Mouse (Mus musculus): ENCODE data around the gene Usf3. TPM values are rescaled to one million over a fixed set of nuclear protein-coding genes. Genes with fewer than 3 reads are reported as not detected.

Gene Usf3
- polyA plus RNA-seq (2014; fragmentation: Nextera tagmentation; extraction: Ambion mirVana) = 4.1 and 4.7 TPM in 2 replicates

DNA sequence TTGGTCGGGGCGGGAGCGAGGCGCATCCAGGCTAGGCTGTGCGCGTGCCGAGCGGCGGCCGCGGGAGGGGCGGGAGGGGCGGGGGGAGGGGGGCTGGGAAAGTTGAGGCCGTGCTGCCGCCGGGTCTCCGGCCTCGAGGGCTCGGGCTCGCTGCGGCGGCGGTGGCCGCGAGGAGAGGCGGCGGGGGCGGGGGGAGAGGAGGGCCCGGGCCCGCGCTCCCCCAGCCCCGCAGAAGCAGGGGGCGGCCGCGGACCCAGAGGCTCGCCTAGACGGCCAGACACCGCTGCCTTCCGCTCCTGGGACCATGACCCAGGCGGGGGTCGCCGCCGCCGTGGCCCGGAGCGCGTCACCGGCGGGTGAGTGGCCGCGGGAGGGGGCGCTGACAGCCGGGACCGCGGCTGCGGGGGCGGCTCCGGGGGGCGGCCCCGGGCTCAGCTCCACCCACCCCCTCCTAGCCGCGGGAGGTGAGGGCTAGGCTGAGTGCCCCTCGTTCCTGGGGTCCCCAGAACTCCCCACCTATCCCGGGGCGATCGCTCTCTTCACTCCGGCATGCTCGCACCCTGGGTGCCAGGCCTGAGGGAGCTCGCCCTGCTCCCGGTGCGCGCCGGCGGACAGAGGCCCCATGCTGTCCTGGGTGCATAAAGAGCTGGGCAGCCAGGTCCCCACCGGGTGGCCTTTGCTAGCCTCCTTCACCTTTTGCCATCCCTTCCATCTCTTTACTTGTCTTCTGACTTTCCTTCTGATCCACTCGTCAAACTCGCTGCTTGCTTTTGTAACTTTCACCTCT lies at the start of gene Usf3:
TSS of gene Usf3 (plus strand) at position 92 of the 787 bp plus-strand sequence.
- H3K9ac ChIP-seq (ENCODE audit: low read length) = peak within 1 kb of the TSS; percentile 97
- H3K4me2 ChIP-seq (ENCODE audit: low read length) = peak within 1 kb of the TSS; percentile 88
- H3K9me3 ChIP-seq (ENCODE audit: control insufficient read depth, low read length) = no peaks in the 10 kb centered on the region
- WGBS = 0% methylated on average over 24 of the region's 77 CpGs
- H3K27ac ChIP-seq (replicated peaks in 1 of 2; ENCODE audit: control insufficient read depth in 1 of 2, insufficient read depth in 1 of 2, low read depth in 2 of 2, low read length in 2 of 2) = peak within 1 kb of the TSS; percentile 96 to 98
- H3K4me1 ChIP-seq (ENCODE audit: control insufficient read depth in 2 of 2, insufficient read depth in 2 of 2, low read length in 2 of 2) = peaks cover 4 to 16% of the 10 kb centered on the region in 2 experiments
- no peaks in the 10 kb centered on the region for H3K27me3 ChIP-seq (ENCODE audit: control insufficient read depth, insufficient read depth, low read length)
- ATAC-seq (ENCODE audit: insufficient number of reproducible peaks, insufficient read depth, low FRiP score, low read depth) = peak; percentile 72
- H3K4me3 ChIP-seq (ENCODE audit: control insufficient read depth in 1 of 2, insufficient read depth in 1 of 2, low read depth in 1 of 2, low read length in 2 of 2) = peak within 1 kb of the TSS; percentile 79 to 80
- no peaks in the 10 kb centered on the region for H3K36me3 ChIP-seq (ENCODE audit: control insufficient read depth, insufficient read depth, low read length)

DNA sequence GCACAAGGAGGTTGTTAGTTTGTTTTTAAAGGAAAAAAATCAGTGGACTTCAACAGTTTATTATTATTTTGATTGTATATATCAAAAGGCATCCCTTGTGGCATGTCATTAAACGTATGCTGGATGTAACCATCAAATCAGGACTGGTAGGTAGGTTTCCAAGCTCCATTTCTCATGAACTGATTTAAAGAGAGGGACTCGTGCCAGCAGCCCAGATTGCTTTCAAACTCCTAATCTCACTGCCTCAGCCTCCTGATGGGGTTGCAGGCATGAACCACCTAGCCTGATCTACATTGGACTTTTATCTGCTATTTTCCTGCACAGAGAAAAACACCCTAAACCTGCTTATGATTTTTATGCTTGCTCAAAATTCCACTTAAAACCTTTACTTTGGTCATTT lies 49.3 kb upstream of the Usf3 start:
- H3K27ac ChIP-seq (replicated peaks in 1 of 2; ENCODE audit: control insufficient read depth in 1 of 2, insufficient read depth in 1 of 2, low read depth in 2 of 2, low read length in 2 of 2) = no peak overlapping the region
- no peaks in the 10 kb centered on the region for H3K36me3 ChIP-seq (ENCODE audit: control insufficient read depth, insufficient read depth, low read length)
- no peak for ATAC-seq (ENCODE audit: insufficient number of reproducible peaks, insufficient read depth, low FRiP score, low read depth)
- no peak overlapping the region for H3K4me3 ChIP-seq (ENCODE audit: control insufficient read depth in 1 of 2, insufficient read depth in 1 of 2, low read depth in 1 of 2, low read length in 2 of 2)
- no peaks in the 10 kb centered on the region for H3K27me3 ChIP-seq (ENCODE audit: control insufficient read depth, insufficient read depth, low read length)
- H3K4me2 ChIP-seq (ENCODE audit: low read length) = no peak overlapping the region
- H3K4me1 ChIP-seq (ENCODE audit: control insufficient read depth in 2 of 2, insufficient read depth in 2 of 2, low read length in 2 of 2) = peaks cover 3 to 13% of the 10 kb centered on the region in 2 experiments
- WGBS = 69% methylated on average over 2 of the region's 2 CpGs
- no peaks in the 10 kb centered on the region for H3K9me3 ChIP-seq (ENCODE audit: control insufficient read depth, low read length)
- no peak overlapping the region for H3K9ac ChIP-seq (ENCODE audit: low read length)

DNA sequence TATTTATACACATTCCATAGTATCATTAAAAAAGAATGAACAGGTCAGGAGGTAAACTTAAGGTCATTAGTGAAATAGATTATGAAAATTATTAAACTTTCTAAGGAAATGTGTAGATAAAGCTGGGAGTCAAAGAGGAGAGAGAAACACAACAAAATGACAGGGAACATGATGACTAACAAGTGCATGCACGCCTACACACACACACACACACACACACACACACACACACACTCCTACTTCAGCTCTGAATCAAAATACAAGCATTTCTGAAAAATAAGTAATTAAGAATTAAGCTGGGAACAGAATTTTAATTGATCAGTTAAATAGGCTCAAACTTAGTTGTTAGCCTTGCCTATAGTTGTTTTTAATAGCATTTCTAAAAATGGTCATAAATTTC lies 48.3 kb upstream of the Usf3 start:
- ATAC-seq (ENCODE audit: insufficient number of reproducible peaks, insufficient read depth, low FRiP score, low read depth) = no peak
- Histone ChIP-seq H3K4me2 (ENCODE audit: low read length) (no peak overlapping the region), H3K27me3 (ENCODE audit: control insufficient read depth, insufficient read depth, low read length) (no peaks in the 10 kb centered on the region), H3K9ac (ENCODE audit: low read length) (no peak overlapping the region), H3K4me1 (ENCODE audit: control insufficient read depth in 2 of 2, insufficient read depth in 2 of 2, low read length in 2 of 2) (peaks cover 3 to 13% of the 10 kb centered on the region in 2 experiments), H3K9me3 (ENCODE audit: control insufficient read depth, low read length) (no peaks in the 10 kb centered on the region), H3K27ac (replicated peaks in 1 of 2; ENCODE audit: control insufficient read depth in 1 of 2, insufficient read depth in 1 of 2, low read depth in 2 of 2, low read length in 2 of 2) (no peak overlapping the region), H3K36me3 (ENCODE audit: control insufficient read depth, insufficient read depth, low read length) (no peaks in the 10 kb centered on the region), H3K4me3 (ENCODE audit: control insufficient read depth in 1 of 2, insufficient read depth in 1 of 2, low read depth in 1 of 2, low read length in 2 of 2) (no peak overlapping the region)
- 71% methylated on average over 1 of the region's 1 CpGs for WGBS

DNA sequence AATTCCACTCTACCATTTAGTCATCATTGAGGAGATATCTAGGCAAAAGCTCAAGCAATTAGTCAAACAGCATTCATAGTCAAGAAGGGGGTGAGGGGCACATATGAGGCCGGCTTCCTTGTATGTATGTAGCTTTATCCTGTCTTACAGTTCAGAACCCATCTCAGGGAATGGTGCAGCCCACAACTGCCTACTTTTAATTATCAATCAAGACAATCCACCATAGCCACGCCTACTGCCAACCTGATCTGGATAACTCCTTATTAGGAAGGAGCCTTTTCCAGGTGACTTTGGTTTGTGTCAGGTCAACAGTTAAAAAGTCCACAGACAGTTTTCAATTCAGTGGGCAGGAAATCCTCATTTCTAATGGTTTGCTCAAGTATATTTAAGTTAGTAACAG lies 47.6 kb upstream of the Usf3 start:
- 86% methylated on average over 2 of the region's 2 CpGs for WGBS
- no peak for ATAC-seq (ENCODE audit: insufficient number of reproducible peaks, insufficient read depth, low FRiP score, low read depth)
- no peak overlapping the region for H3K4me2 ChIP-seq (ENCODE audit: low read length)
- H3K9me3 ChIP-seq (ENCODE audit: control insufficient read depth, low read length) = no peaks in the 10 kb centered on the region
- H3K4me1 ChIP-seq (ENCODE audit: control insufficient read depth in 2 of 2, insufficient read depth in 2 of 2, low read length in 2 of 2) = peaks cover 3 to 13% of the 10 kb centered on the region in 2 experiments
- no peaks in the 10 kb centered on the region for H3K36me3 ChIP-seq (ENCODE audit: control insufficient read depth, insufficient read depth, low read length)
- H3K9ac ChIP-seq (ENCODE audit: low read length) = no peak overlapping the region
- H3K27ac ChIP-seq (replicated peaks in 1 of 2; ENCODE audit: control insufficient read depth in 1 of 2, insufficient read depth in 1 of 2, low read depth in 2 of 2, low read length in 2 of 2) = no peak overlapping the region
- no peak overlapping the region for H3K4me3 ChIP-seq (ENCODE audit: control insufficient read depth in 1 of 2, insufficient read depth in 1 of 2, low read depth in 1 of 2, low read length in 2 of 2)
- no peaks in the 10 kb centered on the region for H3K27me3 ChIP-seq (ENCODE audit: control insufficient read depth, insufficient read depth, low read length)

DNA sequence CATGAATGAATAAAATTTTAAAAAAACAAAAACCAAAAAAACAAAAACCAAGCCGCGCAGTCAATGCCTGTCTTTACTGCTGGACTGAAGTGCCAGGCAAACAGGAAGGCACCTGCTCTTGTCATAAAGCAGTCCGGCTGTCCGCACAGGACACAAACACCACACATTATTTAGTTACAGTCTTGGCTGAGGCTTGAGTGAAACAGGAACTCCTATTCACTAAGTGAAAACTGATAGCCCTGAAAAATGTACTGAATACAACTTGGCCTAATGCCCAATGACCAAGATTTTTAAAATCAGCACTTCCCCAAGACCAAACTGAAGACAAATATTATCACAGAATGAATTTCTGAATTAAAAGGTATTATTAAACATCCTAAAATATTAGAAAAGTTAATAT lies 46.6 kb upstream of the Usf3 start:
- Histone ChIP-seq H3K9ac (ENCODE audit: low read length) (no peak overlapping the region), H3K36me3 (ENCODE audit: control insufficient read depth, insufficient read depth, low read length) (no peaks in the 10 kb centered on the region), H3K4me2 (ENCODE audit: low read length) (no peak overlapping the region), H3K4me3 (ENCODE audit: control insufficient read depth in 1 of 2, insufficient read depth in 1 of 2, low read depth in 1 of 2, low read length in 2 of 2) (no peak overlapping the region), H3K27ac (replicated peaks in 1 of 2; ENCODE audit: control insufficient read depth in 1 of 2, insufficient read depth in 1 of 2, low read depth in 2 of 2, low read length in 2 of 2) (no peak overlapping the region), H3K4me1 (ENCODE audit: control insufficient read depth in 2 of 2, insufficient read depth in 2 of 2, low read length in 2 of 2) (peaks cover 3 to 13% of the 10 kb centered on the region in 2 experiments), H3K27me3 (ENCODE audit: control insufficient read depth, insufficient read depth, low read length) (no peaks in the 10 kb centered on the region), H3K9me3 (ENCODE audit: control insufficient read depth, low read length) (no peaks in the 10 kb centered on the region)
- ATAC-seq (ENCODE audit: insufficient number of reproducible peaks, insufficient read depth, low FRiP score, low read depth) = no peak
- whole genome bisulfite sequencing = 58% methylated on average over 4 of the region's 4 CpGs

DNA sequence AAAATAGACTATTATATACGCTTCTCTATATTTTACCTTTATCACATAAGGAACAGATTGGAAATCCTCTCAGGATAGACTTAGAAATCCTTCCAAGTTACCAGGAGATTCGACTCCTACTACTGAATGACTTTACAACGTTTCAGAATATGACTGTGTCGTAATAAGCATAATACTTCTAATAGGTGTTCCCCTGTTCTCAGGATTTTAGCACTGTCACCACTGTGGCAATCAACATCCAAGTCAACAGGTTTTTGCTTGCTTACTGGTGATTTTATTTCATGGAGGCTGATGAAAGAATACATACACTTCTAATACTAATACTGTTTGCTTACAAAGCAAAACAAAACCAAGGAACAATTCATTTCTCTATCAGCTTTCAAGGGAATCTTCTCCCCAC lies 40.7 kb upstream of the Usf3 start:
- WGBS = 74% methylated on average over 4 of the region's 4 CpGs
- Histone ChIP-seq H3K4me2 (ENCODE audit: low read length) (no peak overlapping the region), H3K9ac (ENCODE audit: low read length) (no peak overlapping the region), H3K4me3 (ENCODE audit: control insufficient read depth in 1 of 2, insufficient read depth in 1 of 2, low read depth in 1 of 2, low read length in 2 of 2) (no peak overlapping the region), H3K27me3 (ENCODE audit: control insufficient read depth, insufficient read depth, low read length) (no peaks in the 10 kb centered on the region), H3K4me1 (ENCODE audit: control insufficient read depth in 2 of 2, insufficient read depth in 2 of 2, low read length in 2 of 2) (no peaks in the 10 kb centered on the region), H3K9me3 (ENCODE audit: control insufficient read depth, low read length) (no peaks in the 10 kb centered on the region), H3K36me3 (ENCODE audit: control insufficient read depth, insufficient read depth, low read length) (no peaks in the 10 kb centered on the region), H3K27ac (replicated peaks in 1 of 2; ENCODE audit: control insufficient read depth in 1 of 2, insufficient read depth in 1 of 2, low read depth in 2 of 2, low read length in 2 of 2) (no peak overlapping the region)
- no peak for ATAC-seq (ENCODE audit: insufficient number of reproducible peaks, insufficient read depth, low FRiP score, low read depth)

DNA sequence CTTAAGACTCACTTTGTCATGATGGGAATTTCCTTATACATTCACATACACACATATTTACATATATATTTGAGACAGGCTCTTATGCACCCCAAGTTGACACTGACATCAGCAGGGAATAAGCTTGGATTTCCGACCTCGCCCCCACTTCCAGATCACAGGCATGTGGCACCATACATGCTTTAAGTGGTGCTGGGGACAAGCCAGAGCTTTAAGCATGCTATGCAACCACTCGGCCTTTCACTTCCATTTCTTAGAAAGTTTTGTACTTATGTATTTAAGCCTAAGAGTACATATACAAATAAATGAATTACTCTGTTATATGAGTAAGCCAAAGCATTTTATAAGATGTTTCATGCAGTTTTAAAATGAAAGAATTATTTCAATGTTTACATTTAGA lies 39.9 kb upstream of the Usf3 start:
- ATAC-seq (ENCODE audit: insufficient number of reproducible peaks, insufficient read depth, low FRiP score, low read depth) = no peak
- Histone ChIP-seq H3K27me3 (ENCODE audit: control insufficient read depth, insufficient read depth, low read length) (no peaks in the 10 kb centered on the region), H3K27ac (replicated peaks in 1 of 2; ENCODE audit: control insufficient read depth in 1 of 2, insufficient read depth in 1 of 2, low read depth in 2 of 2, low read length in 2 of 2) (no peak overlapping the region), H3K4me3 (ENCODE audit: control insufficient read depth in 1 of 2, insufficient read depth in 1 of 2, low read depth in 1 of 2, low read length in 2 of 2) (no peak overlapping the region), H3K4me1 (ENCODE audit: control insufficient read depth in 2 of 2, insufficient read depth in 2 of 2, low read length in 2 of 2) (peaks cover 0 to 8% of the 10 kb centered on the region in 2 experiments; a peak in 1 of 4 replicates), H3K4me2 (ENCODE audit: low read length) (no peak overlapping the region), H3K9me3 (ENCODE audit: control insufficient read depth, low read length) (no peaks in the 10 kb centered on the region), H3K36me3 (ENCODE audit: control insufficient read depth, insufficient read depth, low read length) (no peaks in the 10 kb centered on the region), H3K9ac (ENCODE audit: low read length) (no peak overlapping the region)
- WGBS = 81% methylated on average over 3 of the region's 3 CpGs

Measured in heart, embryonic 14.5 days (tissue).